Mouse (Mus musculus): Measurements from ENCODE around the gene Zfp1.
"Not testable (repeated sequence)": the region's sequence is repeated elsewhere in the genome, so short reads cannot be mapped to it uniquely, and the experiment has no call there.

DNA sequence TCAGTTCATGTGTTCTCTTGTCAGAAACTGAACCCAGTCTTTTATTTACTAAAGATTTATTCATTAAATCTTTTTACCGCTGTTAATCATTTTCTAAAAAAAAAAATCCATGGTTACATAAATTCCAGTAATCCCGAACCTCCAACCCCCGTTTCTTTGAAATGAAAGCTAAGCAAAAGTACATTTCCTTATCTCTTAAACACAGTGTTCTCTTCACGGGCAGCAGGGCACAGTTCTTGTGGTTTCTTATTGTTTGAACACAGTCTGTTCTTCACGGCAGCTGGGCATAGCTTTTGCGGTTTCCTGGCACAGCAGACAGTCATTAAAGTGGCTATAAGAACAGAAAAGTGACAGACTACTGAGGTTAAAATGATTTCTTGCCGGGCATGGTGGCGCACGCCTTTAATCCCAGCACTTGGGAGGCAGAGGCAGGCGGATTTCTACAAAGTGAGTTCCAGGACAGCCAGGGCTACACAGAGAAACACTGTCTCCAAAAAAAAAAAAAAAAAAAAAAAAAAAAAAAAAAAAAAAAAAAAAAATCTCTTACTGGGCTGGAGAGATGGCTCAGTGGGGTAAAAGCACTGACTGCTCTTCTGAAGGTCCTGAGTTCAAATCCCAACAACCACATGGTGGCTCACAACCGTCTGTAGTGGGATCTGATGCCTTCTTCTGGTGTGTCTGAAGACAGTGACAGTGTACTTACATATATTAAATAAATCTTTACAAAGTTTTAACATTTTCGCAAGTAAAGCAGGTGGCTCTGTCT is 1.3 kb downstream of the Zfp1 start:
- TF ChIP-seq CTCF (IDR thresholded peaks at IDR 0.05; ENCODE audit: borderline replicate concordance, control insufficient read depth, extremely low read depth, insufficient read depth, low read length, poor library complexity); POLR2A (IDR thresholded peaks at IDR 0.05; ENCODE audit: control insufficient read depth, extremely low read depth, insufficient read depth, low read length, poor library complexity): not testable (repeated sequence)
